In the genomic region with DNA sequence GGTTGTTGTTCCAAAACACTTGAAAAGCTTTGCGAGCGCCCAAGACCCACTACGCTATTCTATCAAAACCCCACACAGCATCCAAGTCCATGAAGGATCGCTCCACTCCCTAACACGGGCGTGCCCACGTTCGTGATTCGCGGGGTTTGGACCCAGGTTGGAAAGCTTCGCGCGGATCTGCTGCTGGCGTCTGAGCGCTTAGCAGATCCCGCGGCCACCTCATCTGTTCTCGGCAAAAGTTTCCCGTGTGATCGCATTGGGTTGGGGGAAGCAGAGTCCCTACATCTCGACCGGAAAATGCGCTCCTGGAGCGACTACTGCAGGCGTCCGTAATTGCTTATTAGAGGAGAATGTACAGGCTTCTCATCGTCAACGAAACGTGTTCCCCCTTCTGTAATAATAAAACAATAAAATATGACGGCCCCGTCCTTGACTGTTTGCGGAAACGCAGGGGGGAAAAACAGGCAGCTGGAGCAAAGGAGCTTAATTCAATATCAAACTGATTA, we compare ENCODE assay signal across 8 mouse cellular contexts. TPM values are rescaled to one million over a fixed set of nuclear protein-coding genes. Genes with fewer than 3 reads are reported as not detected.
DNase-seq lines count a peak whose midpoint lies in the region; ATAC-seq and TF ChIP-seq lines count a peak whose summit lies in the region.

No protein-coding gene starts in this region.

- TF ChIP-seq CTCF in heart, adult 2 months (IDR thresholded peaks at IDR 0.05): no peak

- intact Hi-C loops in heart, adult 2 months (cut with DNase I): no loop called here
- intact Hi-C loops in heart, postnatal 14 days (cut with DNase I): no loop called here

- WGBS in heart, adult 2 months: 2% methylated on average over 33 of the region's 33 CpGs
- 1% methylated on average over 33 of the region's 33 CpGs for WGBS in heart, embryonic 15.5 days
- WGBS in midbrain, embryonic 11.5 days: under 1% methylated on average over 33 of the region's 33 CpGs

- no peak overlapping the region for H3K27ac ChIP-seq in heart, adult 2 months
- H3K27ac ChIP-seq in heart, embryonic 15.5 days: no peak overlapping the region
- H3K27ac ChIP-seq in midbrain, embryonic 11.5 days (ENCODE audit: low read depth, low read length): no peak overlapping the region

- no peaks in the 10 kb centered on the region for H3K36me3 ChIP-seq in heart, adult 2 months (ENCODE audit: control insufficient read depth, insufficient read depth, low read length)
- H3K36me3 ChIP-seq in heart, embryonic 15.5 days: no peaks in the 10 kb centered on the region
- no peaks in the 10 kb centered on the region for H3K36me3 ChIP-seq in midbrain, embryonic 11.5 days (ENCODE audit: control insufficient read depth, insufficient read depth, low read length)

- no peak for TF ChIP-seq EP300 in heart, adult 2 months (IDR thresholded peaks at IDR 0.05; ENCODE audit: insufficient read depth, low read depth, low read length)

- no peak for ATAC-seq in heart, embryonic 15.5 days (replicated peaks; ENCODE audit: insufficient number of reproducible peaks, insufficient read depth, low FRiP score, low read depth)
- ATAC-seq in midbrain, embryonic 11.5 days (ENCODE audit: low FRiP score): no peak
- no peak for ATAC-seq in granulocyte monocyte progenitor cell, adult 5-6 weeks (replicated peaks; ENCODE audit: poor library complexity, severe bottlenecking)

- no peaks in the 10 kb centered on the region for H3K9me3 ChIP-seq in heart, embryonic 15.5 days (replicated peaks)
- no peaks in the 10 kb centered on the region for H3K9me3 ChIP-seq in midbrain, embryonic 11.5 days (ENCODE audit: control insufficient read depth, low read length)

- H3K27me3 ChIP-seq in heart, adult 2 months (ENCODE audit: control insufficient read depth, insufficient read depth, low read length): peaks cover 32% of the 10 kb centered on the region
- peaks cover 84% of the 10 kb centered on the region for H3K27me3 ChIP-seq in heart, embryonic 15.5 days
- peaks cover 70% of the 10 kb centered on the region for H3K27me3 ChIP-seq in midbrain, embryonic 11.5 days (ENCODE audit: control insufficient read depth, insufficient read depth, low read length)

- peak overlapping the region; percentile 88 for H3K4me2 ChIP-seq in heart, embryonic 15.5 days
- H3K4me2 ChIP-seq in midbrain, embryonic 11.5 days: peak overlapping the region; percentile 34

- no peak overlapping the region for H3K4me3 ChIP-seq in heart, adult 2 months
- peak overlapping the region; percentile 56 for H3K4me3 ChIP-seq in heart, embryonic 15.5 days
- H3K4me3 ChIP-seq in midbrain, embryonic 11.5 days (ENCODE audit: low read depth, low read length): peak overlapping the region; percentile 19

- H3K9ac ChIP-seq in heart, adult 2 months (ENCODE audit: low read depth, low read length): no peak overlapping the region
- H3K9ac ChIP-seq in heart, embryonic 15.5 days: no peak overlapping the region
- no peak overlapping the region for H3K9ac ChIP-seq in midbrain, embryonic 11.5 days (ENCODE audit: low read length)

- H3K79me2 ChIP-seq in heart, adult 2 months (replicated peaks; ENCODE audit: control insufficient read depth, insufficient read depth, low read length): no peaks in the 10 kb centered on the region

- peak; percentile 15 to 30 for DNase-seq in heart, adult 2 months
- DNase-seq in heart, postnatal 14 days: no peak
- peak; percentile 66 for DNase-seq in ZHBTc4 (ENCODE audit: low read depth, low spot score)
- DNase-seq in midbrain, embryonic 11.5 days (ENCODE audit: low spot score, missing footprints): peak; percentile 97
- no peak for DNase-seq in spleen, adult 12 weeks (ENCODE audit: low spot score)
- no peak for DNase-seq in B cell, adult 2 months

- TF ChIP-seq POLR2A in heart, adult 2 months (IDR thresholded peaks at IDR 0.05; ENCODE audit: insufficient read depth, low read depth, low read length): no peak

- peaks cover 4% of the 10 kb centered on the region for H3K4me1 ChIP-seq in heart, adult 2 months (ENCODE audit: control insufficient read depth, insufficient read depth, low read length)
- peaks cover 34% of the 10 kb centered on the region for H3K4me1 ChIP-seq in heart, embryonic 15.5 days (replicated peaks)
- H3K4me1 ChIP-seq in midbrain, embryonic 11.5 days (ENCODE audit: control insufficient read depth, insufficient read depth, low read length): peaks cover 15% of the 10 kb centered on the region

RNA-seq across cellular contexts. Expression of a gene that starts 1.2 kb away (rescaled TPM):
- total RNA-seq in heart, adult 2 months (2021): under 1 TPM; 0.07 to 0.13 TPM
- 0.23 TPM in 1 of 2 replicates, not detected in the other for polyA plus RNA-seq in heart, adult 2 months (2012; rRNA removed)
- total RNA-seq in heart, postnatal 14 days (2021): not detected
- 0.08 and 0.18 TPM in 2 replicates for polyA plus RNA-seq in heart, embryonic 15.5 days (2015; fragmentation: Nextera tagmentation; extraction: Ambion mirVana)
- 0.33 and 1.1 TPM in 2 replicates for polyA plus RNA-seq in midbrain, embryonic 11.5 days (2014; fragmentation: Nextera tagmentation; extraction: Ambion mirVana)
- not detected in 2 replicates for total RNA-seq in granulocyte monocyte progenitor cell, adult 5-6 weeks (2014; fragmentation: Nextera tagmentation)
- not detected in 2 replicates for total RNA-seq in granulocyte monocyte progenitor cell, adult 5-6 weeks (2017)

RNA-seq across cellular contexts. Expression of a gene that starts 29.2 kb away (rescaled TPM):
- 100 to 1,000 TPM; 350 to 420 TPM for total RNA-seq in heart, adult 2 months (2021)
- 34.4 and 62.8 TPM in 2 replicates for polyA plus RNA-seq in heart, adult 2 months (2012; rRNA removed)
- 100 to 1,000 TPM; 180 to 187 TPM for total RNA-seq in heart, postnatal 14 days (2021)
- 46.1 and 52.6 TPM in 2 replicates for polyA plus RNA-seq in heart, embryonic 15.5 days (2015; fragmentation: Nextera tagmentation; extraction: Ambion mirVana)
- 48.5 and 48.7 TPM in 2 replicates for polyA plus RNA-seq in midbrain, embryonic 11.5 days (2014; fragmentation: Nextera tagmentation; extraction: Ambion mirVana)
- 50.2 and 61.6 TPM in 2 replicates for total RNA-seq in granulocyte monocyte progenitor cell, adult 5-6 weeks (2014; fragmentation: Nextera tagmentation)
- 69.4 and 82.7 TPM in 2 replicates for total RNA-seq in granulocyte monocyte progenitor cell, adult 5-6 weeks (2017)

Comparison
In these comparisons a context has a peak if more than half of its experiments do, and no peak if none do; other contexts are left out.
1. DNase-seq: peak in heart, adult 2 months (2 of 2), ZHBTc4 (single experiment) and midbrain, embryonic 11.5 days (single experiment); none in heart, postnatal 14 days (0 of 2), spleen, adult 12 weeks (single experiment) and B cell, adult 2 months (0 of 2).